Mouse (Mus musculus) urinary bladder, postnatal 0 days (tissue): ENCODE measurements around the gene Zxdb. TPM values are rescaled to one million over a fixed set of nuclear protein-coding genes. Genes with fewer than 3 reads are reported as not detected.

ENCODE experiments used
- polyA plus RNA-seq: library from polyadenylated mRNA; unstranded; fragments of >200 nt; fragmentation: Nextera tagmentation; extraction: Ambion mirVana; gene quantifications from 2 replicates; pipeline ENCODE4 v1.2.1, GENCODE M21; 2015

Zxdb gene
- polyA plus RNA-seq, result 1.2 and 1.4 TPM in 2 replicates

GRCm38 (mm10) chrX:94724192-94724971 lies at the start of gene Zxdb:
Gene Zxdb (plus strand): TSS chrX:94724569.

Other genes with a start within 250 kb of the Zxdb start
- 225 and 256 TPM in 2 replicates for gene Maged1, start 182.4 kb upstream of the Zxdb start, polyA plus RNA-seq
- 1.6 and 1.7 TPM in 2 replicates for gene Gspt2, start 88.5 kb upstream of the Zxdb start, polyA plus RNA-seq